Mouse (Mus musculus): ENCODE results near the gene Trim17.

Gene Trim17

GRCm38 (mm10) chr11:58995061-58995806 lies 40.7 kb downstream of the Trim17 start:
- no peak for DNase-seq

- no peak for DNase-seq
These were observed 41.4 kb downstream of the Trim17 start for GRCm38 (mm10) chr11:58995807-58996370.

- no peak for DNase-seq
These were observed 43.1 kb downstream of the Trim17 start for GRCm38 (mm10) chr11:58997541-58997940.

- DNase-seq: no peak
These were observed 44.7 kb downstream of the Trim17 start for GRCm38 (mm10) chr11:58999158-58999557.

GRCm38 (mm10) chr11:58999830-59000229 lies 45.3 kb downstream of the Trim17 start:
- no peak for DNase-seq

- DNase-seq: no peak
These were observed 46.1 kb downstream of the Trim17 start for GRCm38 (mm10) chr11:59000635-59001034.

- no peak for DNase-seq
These were observed 48.0 kb downstream of the Trim17 start for GRCm38 (mm10) chr11:59002327-59003079.

GRCm38 (mm10) chr11:59015052-59015451 lies 60.6 kb downstream of the Trim17 start:
- DNase-seq: peak; percentile 22 to 56

Measured in cerebellum, postnatal 25 days (tissue).